Mouse (Mus musculus): Measurements from ENCODE around the gene Epb42.

GRCm38 (mm10) chr2:120972964-120973363, 63.9 kb downstream of the Epb42 start:
- TF ChIP-seq CTCF (IDR thresholded peaks at IDR 0.05; ENCODE audit: low read depth) (no peak; the same call in 1 of the 2 replicates), EP300 (IDR thresholded peaks at IDR 0.05; ENCODE audit: low read depth) (no peak)

Measured in heart, postnatal 0 days (tissue).